Mouse (Mus musculus): Measurements from ENCODE around the gene Tpcn2. TPM values are rescaled to one million over a fixed set of nuclear protein-coding genes. Genes with fewer than 3 reads are reported as not detected.

Tpcn2 gene
- polyA plus RNA-seq, 1 experiment from 2014 or later = 5.4 TPM

DNA sequence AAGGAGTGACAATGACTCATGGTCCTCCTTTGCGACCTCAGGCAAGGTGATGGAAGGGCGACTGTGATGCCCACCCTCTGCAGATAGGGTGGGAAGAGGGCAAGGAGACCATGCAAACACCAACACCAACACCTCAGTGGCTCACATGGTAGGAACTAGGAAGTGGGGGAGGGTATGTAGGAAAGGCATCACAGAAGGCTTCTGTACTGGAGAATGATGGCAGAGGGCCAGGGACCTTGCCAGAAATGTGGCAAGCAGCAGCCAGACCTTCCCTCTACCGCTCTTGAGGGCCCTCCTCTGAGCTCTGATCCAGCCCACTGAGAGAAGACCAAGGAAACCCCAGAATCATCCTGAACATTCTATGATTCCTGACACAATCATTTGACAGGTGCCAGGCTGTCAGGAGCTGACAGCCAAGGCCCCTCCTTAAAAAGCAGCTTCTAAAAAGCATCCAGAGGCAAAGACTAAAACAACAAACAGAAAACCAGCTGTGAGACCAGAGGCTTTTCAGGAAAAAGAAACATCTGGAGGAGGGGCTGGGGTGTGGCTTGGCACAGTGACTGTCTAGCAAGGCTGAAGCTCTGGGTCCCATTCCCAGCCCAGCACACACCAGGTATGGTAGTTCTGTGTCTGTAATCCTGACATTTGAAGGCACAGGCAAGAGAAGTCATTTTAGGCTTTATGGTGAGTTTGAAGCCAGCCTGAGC, 89.2 kb downstream of the Tpcn2 start:
- peak; percentile 50; the same call in 1 of the 2 replicates for ATAC-seq (replicated peaks; ENCODE audit: extremely low read depth, insufficient read depth, low FRiP score)
- peaks cover 50% of the 10 kb centered on the region for H3K4me1 ChIP-seq (ENCODE audit: control insufficient read depth, insufficient read depth, low read length)

GRCm38 (mm10) chr7:145192836-145193235, 91.0 kb downstream of the Tpcn2 start:
- no peak overlapping the region for H3K4me3 ChIP-seq (ENCODE audit: low read length)
- no peaks in the 10 kb centered on the region for H3K9me3 ChIP-seq (replicated peaks; ENCODE audit: control insufficient read depth, low read length)
- H3K27me3 ChIP-seq (ENCODE audit: control insufficient read depth, insufficient read depth, low read length) = no peaks in the 10 kb centered on the region
- no peak overlapping the region for H3K27ac ChIP-seq (ENCODE audit: low read length)
- no peaks in the 10 kb centered on the region for H3K36me3 ChIP-seq (ENCODE audit: control insufficient read depth, insufficient read depth)
- 82% methylated on average over 6 of the region's 6 CpGs for WGBS
- no peak overlapping the region for H3K4me2 ChIP-seq (ENCODE audit: low read depth, low read length)
- no peak overlapping the region for H3K9ac ChIP-seq (ENCODE audit: low read length)
- no peak for ATAC-seq (replicated peaks; ENCODE audit: extremely low read depth, insufficient read depth, low FRiP score)
- H3K4me1 ChIP-seq (ENCODE audit: control insufficient read depth, insufficient read depth, low read length) = peaks cover 34% of the 10 kb centered on the region

More for the DNA sequence above, 89.2 kb downstream of the Tpcn2 start:
- WGBS = 30% methylated on average over 3 of the region's 3 CpGs
- no peaks in the 10 kb centered on the region for H3K36me3 ChIP-seq (ENCODE audit: control insufficient read depth, insufficient read depth)
- H3K4me2 ChIP-seq (ENCODE audit: low read depth, low read length) = no peak overlapping the region; the same call in 1 of the 2 replicates
- H3K9ac ChIP-seq (ENCODE audit: low read length) = peak overlapping the region; percentile 49; the same call in 1 of the 2 replicates
- no peaks in the 10 kb centered on the region for H3K27me3 ChIP-seq (ENCODE audit: control insufficient read depth, insufficient read depth, low read length)
- no peaks in the 10 kb centered on the region for H3K9me3 ChIP-seq (replicated peaks; ENCODE audit: control insufficient read depth, low read length)
- no peak overlapping the region for H3K4me3 ChIP-seq (ENCODE audit: low read length)
- H3K27ac ChIP-seq (ENCODE audit: low read length) = peak overlapping the region; percentile 68

DNA sequence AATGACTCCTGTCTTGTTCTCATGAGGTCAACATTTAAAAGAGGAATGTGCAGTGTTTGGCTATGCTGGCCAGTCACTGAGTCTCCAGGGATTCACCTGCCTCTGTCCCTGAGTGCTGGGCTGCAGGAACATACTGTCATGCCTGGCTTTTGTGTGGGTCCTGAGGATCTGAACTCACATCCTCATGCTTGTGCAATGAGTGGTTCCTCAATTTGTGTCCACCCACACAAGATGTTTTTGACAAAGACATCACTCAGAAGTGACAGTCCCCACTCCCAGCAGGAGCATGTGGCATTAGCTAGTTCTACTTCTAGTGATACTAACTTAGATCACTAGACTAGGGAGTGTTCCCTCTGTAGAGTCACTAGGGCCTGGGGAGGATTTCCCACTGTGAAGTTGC, 93.3 kb downstream of the Tpcn2 start:
- Histone ChIP-seq H3K4me2 (ENCODE audit: low read depth, low read length) (no peak overlapping the region), H3K27ac (ENCODE audit: low read length) (no peak overlapping the region), H3K9ac (ENCODE audit: low read length) (no peak overlapping the region), H3K4me3 (ENCODE audit: low read length) (no peak overlapping the region), H3K36me3 (ENCODE audit: control insufficient read depth, insufficient read depth) (no peaks in the 10 kb centered on the region), H3K9me3 (replicated peaks; ENCODE audit: control insufficient read depth, low read length) (no peaks in the 10 kb centered on the region), H3K4me1 (ENCODE audit: control insufficient read depth, insufficient read depth, low read length) (peaks cover 18% of the 10 kb centered on the region), H3K27me3 (ENCODE audit: control insufficient read depth, insufficient read depth, low read length) (no peaks in the 10 kb centered on the region)
- ATAC-seq (replicated peaks; ENCODE audit: extremely low read depth, insufficient read depth, low FRiP score) = no peak

DNA sequence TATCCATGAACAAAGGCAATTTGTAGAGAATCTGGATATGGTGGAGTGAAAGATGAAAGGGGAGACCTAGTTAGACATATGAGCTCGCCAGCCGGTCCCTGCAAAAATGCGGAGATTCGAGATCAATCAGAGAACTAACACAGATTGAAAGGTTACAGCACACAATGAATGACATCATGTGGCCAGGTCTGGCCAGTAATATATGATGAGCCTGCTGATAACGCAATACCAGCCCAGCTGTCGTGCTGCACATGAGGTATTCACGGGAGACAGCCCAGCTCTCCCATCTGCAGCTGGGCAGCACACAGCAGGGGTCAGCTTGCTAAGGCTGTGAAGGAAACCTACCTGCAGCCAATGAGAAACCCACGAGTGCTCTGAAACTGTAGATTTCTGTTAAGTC, 94.5 kb downstream of the Tpcn2 start:
- Histone ChIP-seq H3K4me1 (ENCODE audit: control insufficient read depth, insufficient read depth, low read length) (peaks cover 6% of the 10 kb centered on the region), H3K4me3 (ENCODE audit: low read length) (no peak overlapping the region), H3K36me3 (ENCODE audit: control insufficient read depth, insufficient read depth) (no peaks in the 10 kb centered on the region), H3K27ac (ENCODE audit: low read length) (no peak overlapping the region), H3K9me3 (replicated peaks; ENCODE audit: control insufficient read depth, low read length) (no peaks in the 10 kb centered on the region), H3K27me3 (ENCODE audit: control insufficient read depth, insufficient read depth, low read length) (no peaks in the 10 kb centered on the region), H3K9ac (ENCODE audit: low read length) (no peak overlapping the region), H3K4me2 (ENCODE audit: low read depth, low read length) (no peak overlapping the region)
- no peak for ATAC-seq (replicated peaks; ENCODE audit: extremely low read depth, insufficient read depth, low FRiP score)
- 64% methylated on average over 8 of the region's 8 CpGs for WGBS

DNA sequence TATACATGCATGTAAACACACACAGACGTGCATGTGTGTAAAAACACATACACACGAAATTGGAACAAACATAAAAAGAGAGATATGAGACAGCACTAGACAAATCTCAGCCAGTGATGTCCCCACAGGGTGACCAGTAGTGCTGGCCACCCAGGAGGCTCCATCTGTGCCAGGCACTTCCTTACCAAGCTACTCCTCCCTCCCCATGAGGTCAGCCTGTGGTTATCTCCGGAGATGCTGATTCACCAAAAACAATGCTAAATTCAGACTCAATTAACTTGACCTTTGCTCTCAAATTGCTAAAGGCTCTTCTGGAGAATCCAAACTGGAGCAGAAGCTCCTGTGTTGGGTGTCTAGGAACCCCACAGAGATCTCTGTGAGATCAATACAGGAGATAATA, 96.0 kb downstream of the Tpcn2 start:
- ATAC-seq (replicated peaks; ENCODE audit: extremely low read depth, insufficient read depth, low FRiP score) = no peak
- Histone ChIP-seq H3K4me1 (ENCODE audit: control insufficient read depth, insufficient read depth, low read length) (no peaks in the 10 kb centered on the region), H3K4me3 (ENCODE audit: low read length) (no peak overlapping the region), H3K27me3 (ENCODE audit: control insufficient read depth, insufficient read depth, low read length) (no peaks in the 10 kb centered on the region), H3K27ac (ENCODE audit: low read length) (no peak overlapping the region), H3K4me2 (ENCODE audit: low read depth, low read length) (no peak overlapping the region), H3K9ac (ENCODE audit: low read length) (no peak overlapping the region), H3K9me3 (replicated peaks; ENCODE audit: control insufficient read depth, low read length) (no peaks in the 10 kb centered on the region), H3K36me3 (ENCODE audit: control insufficient read depth, insufficient read depth) (no peaks in the 10 kb centered on the region)
- 58% methylated on average over 3 of the region's 3 CpGs for WGBS

- no peak overlapping the region for H3K9ac ChIP-seq (ENCODE audit: low read length)
- no peaks in the 10 kb centered on the region for H3K27me3 ChIP-seq (ENCODE audit: control insufficient read depth, insufficient read depth, low read length)
- H3K9me3 ChIP-seq (replicated peaks; ENCODE audit: control insufficient read depth, low read length) = no peaks in the 10 kb centered on the region
- H3K4me1 ChIP-seq (ENCODE audit: control insufficient read depth, insufficient read depth, low read length) = peaks cover 7% of the 10 kb centered on the region; the same call in 1 of the 2 replicates
- no peak overlapping the region for H3K4me3 ChIP-seq (ENCODE audit: low read length)
- ATAC-seq (replicated peaks; ENCODE audit: extremely low read depth, insufficient read depth, low FRiP score) = no peak
- no peak overlapping the region for H3K27ac ChIP-seq (ENCODE audit: low read length)
- H3K4me2 ChIP-seq (ENCODE audit: low read depth, low read length) = no peak overlapping the region
- H3K36me3 ChIP-seq (ENCODE audit: control insufficient read depth, insufficient read depth) = no peaks in the 10 kb centered on the region
- 54% methylated on average over 4 of the region's 4 CpGs for WGBS
Measured at GRCm38 (mm10) chr7:145182388-145182787, 101.4 kb downstream of the Tpcn2 start.

- Histone ChIP-seq H3K4me2 (ENCODE audit: low read depth, low read length) (no peak overlapping the region), H3K9me3 (replicated peaks; ENCODE audit: control insufficient read depth, low read length) (no peaks in the 10 kb centered on the region), H3K27ac (ENCODE audit: low read length) (no peak overlapping the region), H3K27me3 (ENCODE audit: control insufficient read depth, insufficient read depth, low read length) (no peaks in the 10 kb centered on the region), H3K9ac (ENCODE audit: low read length) (no peak overlapping the region), H3K4me3 (ENCODE audit: low read length) (no peak overlapping the region), H3K36me3 (ENCODE audit: control insufficient read depth, insufficient read depth) (no peaks in the 10 kb centered on the region), H3K4me1 (ENCODE audit: control insufficient read depth, insufficient read depth, low read length) (peaks cover 11% of the 10 kb centered on the region)
- 0 out of 2 replicates have a peak, but pooled peaks have one; percentile 41 for ATAC-seq (replicated peaks; ENCODE audit: extremely low read depth, insufficient read depth, low FRiP score)
- 45% methylated on average over 11 of the region's 11 CpGs for WGBS
Measured at GRCm38 (mm10) chr7:145181376-145182034, 102.3 kb downstream of the Tpcn2 start.

DNA sequence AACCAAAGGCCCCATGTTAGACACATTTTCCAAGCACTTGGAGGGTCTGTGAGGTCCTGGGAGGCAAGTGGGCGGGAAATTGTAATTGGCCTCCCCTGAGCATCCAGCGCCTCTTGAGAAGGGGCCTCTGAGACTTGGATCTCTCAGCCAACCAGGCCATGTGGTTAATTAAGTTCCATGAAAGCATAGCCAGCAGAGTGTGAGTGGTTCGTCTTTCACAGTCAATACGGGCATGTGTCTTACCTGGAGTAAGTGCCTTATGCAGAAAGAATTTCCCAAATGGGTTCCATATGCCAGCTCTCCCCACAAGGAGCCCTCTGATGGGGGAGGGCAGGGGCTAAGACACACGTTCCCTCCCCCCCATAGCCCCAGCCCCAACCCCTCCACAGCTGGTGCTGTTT, 104.1 kb downstream of the Tpcn2 start:
- no peak for ATAC-seq (replicated peaks; ENCODE audit: extremely low read depth, insufficient read depth, low FRiP score)
- Histone ChIP-seq H3K4me3 (ENCODE audit: low read length) (no peak overlapping the region), H3K9me3 (replicated peaks; ENCODE audit: control insufficient read depth, low read length) (no peaks in the 10 kb centered on the region), H3K4me2 (ENCODE audit: low read depth, low read length) (no peak overlapping the region), H3K27me3 (ENCODE audit: control insufficient read depth, insufficient read depth, low read length) (no peaks in the 10 kb centered on the region), H3K4me1 (ENCODE audit: control insufficient read depth, insufficient read depth, low read length) (peaks cover 11% of the 10 kb centered on the region), H3K36me3 (ENCODE audit: control insufficient read depth, insufficient read depth) (no peaks in the 10 kb centered on the region), H3K27ac (ENCODE audit: low read length) (no peak overlapping the region), H3K9ac (ENCODE audit: low read length) (no peak overlapping the region)
- WGBS = 50% methylated on average over 5 of the region's 5 CpGs

DNA sequence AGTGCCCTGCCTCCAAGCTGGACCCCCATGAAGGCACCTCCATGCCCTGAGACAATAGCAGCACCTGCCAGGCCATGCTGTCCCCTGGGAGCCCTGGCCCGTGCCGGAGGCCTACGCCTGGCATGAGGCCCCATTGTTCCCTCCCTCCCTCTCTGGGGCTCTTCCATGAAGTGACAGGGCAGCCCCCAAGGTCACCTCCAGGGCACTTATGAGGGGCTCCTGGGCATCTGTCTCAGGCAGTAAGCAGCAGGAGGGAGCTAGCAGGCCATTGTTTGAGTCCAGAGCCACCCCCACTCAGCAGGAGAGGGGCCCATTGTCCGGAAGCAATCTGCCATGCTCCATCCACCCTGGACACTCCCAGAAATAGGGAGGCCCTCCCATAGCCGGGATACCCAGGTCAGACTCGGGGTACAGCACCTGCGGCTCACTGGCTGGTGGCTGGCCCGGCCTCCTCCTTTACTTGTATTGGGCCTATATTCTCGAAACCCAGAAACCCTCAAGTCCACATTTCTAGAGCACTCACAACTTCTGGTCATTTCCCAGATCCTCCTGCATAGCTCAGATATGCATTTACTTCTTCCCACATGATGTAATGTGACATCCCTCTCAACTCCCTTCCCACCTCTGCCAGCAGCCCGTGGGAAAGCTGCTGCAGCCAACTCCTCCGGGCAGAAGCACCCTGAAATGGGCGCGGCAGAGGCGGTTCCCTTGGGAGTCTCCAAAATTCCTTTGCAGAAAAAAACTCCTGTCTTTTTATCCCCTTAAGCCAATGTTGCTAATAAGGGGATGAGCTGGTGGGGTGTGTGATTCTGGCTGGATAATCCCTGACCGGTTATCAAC, 106.8 kb downstream of the Tpcn2 start:
- H3K27ac ChIP-seq (ENCODE audit: low read length) = no peak overlapping the region
- no peaks in the 10 kb centered on the region for H3K9me3 ChIP-seq (replicated peaks; ENCODE audit: control insufficient read depth, low read length)
- H3K4me2 ChIP-seq (ENCODE audit: low read depth, low read length) = no peak overlapping the region
- peaks cover 11% of the 10 kb centered on the region for H3K4me1 ChIP-seq (ENCODE audit: control insufficient read depth, insufficient read depth, low read length)
- H3K36me3 ChIP-seq (ENCODE audit: control insufficient read depth, insufficient read depth) = no peaks in the 10 kb centered on the region
- H3K27me3 ChIP-seq (ENCODE audit: control insufficient read depth, insufficient read depth, low read length) = no peaks in the 10 kb centered on the region
- H3K4me3 ChIP-seq (ENCODE audit: low read length) = no peak overlapping the region
- H3K9ac ChIP-seq (ENCODE audit: low read length) = no peak overlapping the region
- no peak for ATAC-seq (replicated peaks; ENCODE audit: extremely low read depth, insufficient read depth, low FRiP score)
- 56% methylated on average over 15 of the region's 15 CpGs for WGBS

Data from heart, embryonic 16.5 days (tissue).